Mouse (Mus musculus) hindbrain, embryonic 14.5 days (tissue): ENCODE results near the gene Aldh16a1. TPM values are rescaled to one million over a fixed set of nuclear protein-coding genes. Genes with fewer than 3 reads are reported as not detected.

ENCODE experiments used
- ATAC-seq: fragments of 200-750 bp; cut with Nextera tagmentation; 2 replicates; pipeline ENCODE4 v1.8.0; 2017; ENCODE audit warnings: moderate number of reproducible peaks, mild to moderate bottlenecking, moderate TSS enrichment, moderate library complexity; ENCODE audit not compliant: low FRiP score
- DNase-seq: peaks from one replicate; pipeline ENCODE4 v3.0.0-alpha.2; 2015; ENCODE audit warnings: low spot score
- H3K27ac ChIP-seq: fragments of 300-500 bp; sonication (generic); 2 replicates; pipeline ENCODE4 v1.5.1; 2014; ENCODE audit warnings: mild to moderate bottlenecking, moderate library complexity
- H3K27me3 ChIP-seq: fragments of 300-500 bp; sonication (generic); 2 replicates; pipeline ENCODE4 v1.6.1; 2014; ENCODE audit warnings: mild to moderate bottlenecking, low read length, mixed read lengths; ENCODE audit not compliant: control insufficient read depth, insufficient read depth
- H3K36me3 ChIP-seq: fragments of 300-500 bp; sonication (generic); replicated peaks from 2 replicates; pipeline ENCODE4 v1.6.1; 2014; ENCODE audit not compliant: control insufficient read depth, insufficient read depth
- H3K4me1 ChIP-seq: fragments of 300-500 bp; sonication (generic); replicated peaks from 2 replicates; pipeline ENCODE4 v1.6.1; 2014; ENCODE audit warnings: antibody characterized with exemption, low read length, mixed read lengths; ENCODE audit not compliant: control insufficient read depth, insufficient read depth
- H3K4me2 ChIP-seq: fragments of 300-500 bp; sonication (generic); replicated peaks from 2 replicates; pipeline ENCODE4 v1.6.1; 2014; ENCODE audit warnings: mild to moderate bottlenecking, moderate library complexity
- H3K4me3 ChIP-seq: fragments of 300-500 bp; sonication (generic); replicated peaks from 2 replicates; pipeline ENCODE4 v1.5.1; 2014; ENCODE audit warnings: mild to moderate bottlenecking, low read length
- H3K9ac ChIP-seq: fragments of 300-500 bp; sonication (generic); 2 replicates; pipeline ENCODE4 v1.6.1; 2014
- H3K9me3 ChIP-seq: fragments of 300-500 bp; sonication (generic); 2 replicates; pipeline ENCODE4 v1.6.1; 2016; ENCODE audit warnings: low read length; ENCODE audit not compliant: control insufficient read depth
- WGBS: fragments of 180-500 bp; shearing (Covaris S2); extraction: QIAGEN DNeasy Blood & Tissue Kit; methylation state at CpG from one replicate; pipeline ENCODE4 v1.1.7; 2014; 5-methylcytosine and 5-hydroxymethylcytosine counted together
- polyA plus RNA-seq: library from polyadenylated mRNA; unstranded; fragments of >200 nt; fragmentation: Nextera tagmentation; extraction: Ambion mirVana; gene quantifications from 2 replicates; pipeline ENCODE4 v1.2.1, GENCODE M21; 2014

Gene Aldh16a1
- polyA plus RNA-seq, 1 experiment from 2014 or later, result 21.3 TPM

- 0 out of 2 replicates have a peak, but pooled peaks cover 6% of the 10 kb centered on the region for H3K27me3 ChIP-seq
- DNase-seq (no peak), ATAC-seq (no peak)
- WGBS, result 69% methylated on average over 5 of the region's 5 CpGs
- no peaks in the 10 kb centered on the region for H3K9me3 ChIP-seq
- H3K4me3 ChIP-seq, result no peak overlapping the region
- no peak overlapping the region for H3K27ac ChIP-seq
- H3K9ac ChIP-seq, result no peak overlapping the region
- no peaks in the 10 kb centered on the region for H3K4me1 ChIP-seq
- H3K4me2 ChIP-seq, result no peak overlapping the region
- H3K36me3 ChIP-seq, result no peaks in the 10 kb centered on the region
Observed at GRCm38 (mm10) chr7:45193406-45193805, 39.0 kb upstream of the Aldh16a1 start.

GRCm38 (mm10) chr7:45192585-45193310, 38.4 kb upstream of the Aldh16a1 start:
- no peaks in the 10 kb centered on the region for H3K9me3 ChIP-seq
- H3K4me1 ChIP-seq, result no peaks in the 10 kb centered on the region
- DNase-seq (no peak), ATAC-seq (no peak)
- no peak overlapping the region for H3K4me3 ChIP-seq
- 79% methylated on average over 7 of the region's 7 CpGs for WGBS
- H3K9ac ChIP-seq, result no peak overlapping the region
- H3K36me3 ChIP-seq, result no peaks in the 10 kb centered on the region
- H3K27me3 ChIP-seq, result 0 out of 2 replicates have a peak, but pooled peaks cover 6% of the 10 kb centered on the region
- no peak overlapping the region for H3K4me2 ChIP-seq
- no peak overlapping the region for H3K27ac ChIP-seq

GRCm38 (mm10) chr7:45191803-45192363, 37.5 kb upstream of the Aldh16a1 start:
- H3K4me2 ChIP-seq, result no peak overlapping the region
- ATAC-seq, result no peak
- no peaks in the 10 kb centered on the region for H3K9me3 ChIP-seq
- no peak overlapping the region for H3K9ac ChIP-seq
- no peak for DNase-seq
- 0 out of 2 replicates have a peak, but pooled peaks cover 6% of the 10 kb centered on the region for H3K27me3 ChIP-seq
- no peaks in the 10 kb centered on the region for H3K4me1 ChIP-seq
- 28% methylated on average over 8 of the region's 8 CpGs for WGBS
- no peaks in the 10 kb centered on the region for H3K36me3 ChIP-seq
- H3K27ac ChIP-seq, result no peak overlapping the region
- no peak overlapping the region for H3K4me3 ChIP-seq

- H3K36me3 ChIP-seq, result no peaks in the 10 kb centered on the region
- no peak for DNase-seq
- no peak overlapping the region for H3K9ac ChIP-seq
- no peak for ATAC-seq
- H3K4me2 ChIP-seq, result no peak overlapping the region
- H3K4me3 ChIP-seq, result no peak overlapping the region
- H3K4me1 ChIP-seq, result no peaks in the 10 kb centered on the region
- H3K9me3 ChIP-seq, result no peaks in the 10 kb centered on the region
- 82% methylated on average over 2 of the region's 2 CpGs for WGBS
- no peak overlapping the region for H3K27ac ChIP-seq
- 0 out of 2 replicates have a peak, but pooled peaks cover 6% of the 10 kb centered on the region for H3K27me3 ChIP-seq
Observed at GRCm38 (mm10) chr7:45191161-45191560, 36.8 kb upstream of the Aldh16a1 start.

- Histone ChIP-seq H3K4me1 (no peaks in the 10 kb centered on the region), H3K9ac (no peak overlapping the region), H3K4me2 (no peak overlapping the region), H3K36me3 (no peaks in the 10 kb centered on the region), H3K27ac (no peak overlapping the region), H3K9me3 (no peaks in the 10 kb centered on the region), H3K27me3 (0 out of 2 replicates have a peak, but pooled peaks cover 6% of the 10 kb centered on the region), H3K4me3 (no peak overlapping the region)
- ATAC-seq (no peak), DNase-seq (no peak)
- WGBS, result 91% methylated on average over 6 of the region's 6 CpGs
Observed at GRCm38 (mm10) chr7:45190186-45190585, 35.8 kb upstream of the Aldh16a1 start.

DNA sequence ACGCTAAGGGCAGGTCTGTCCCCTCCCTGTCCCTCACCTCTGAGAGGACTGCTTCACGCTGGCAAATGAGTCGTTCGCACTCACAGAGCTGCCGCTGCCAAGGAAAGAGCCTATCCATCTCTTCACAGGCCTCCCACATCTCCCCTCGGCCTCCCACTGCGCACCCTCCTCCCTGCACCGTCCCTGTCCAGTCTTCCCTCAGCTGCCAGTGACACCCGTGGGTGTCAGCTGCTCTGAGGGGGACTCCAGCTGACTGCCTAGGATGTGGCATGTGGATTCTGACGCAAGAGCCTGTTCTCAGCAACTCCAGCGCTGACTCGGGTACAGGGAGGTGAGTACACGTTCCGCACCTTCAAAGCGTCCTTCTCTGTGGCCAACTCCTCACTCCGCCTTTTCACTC, 35.2 kb upstream of the Aldh16a1 start:
- no peak for ATAC-seq
- no peaks in the 10 kb centered on the region for H3K4me1 ChIP-seq
- WGBS, result 65% methylated on average over 16 of the region's 16 CpGs

DNA sequence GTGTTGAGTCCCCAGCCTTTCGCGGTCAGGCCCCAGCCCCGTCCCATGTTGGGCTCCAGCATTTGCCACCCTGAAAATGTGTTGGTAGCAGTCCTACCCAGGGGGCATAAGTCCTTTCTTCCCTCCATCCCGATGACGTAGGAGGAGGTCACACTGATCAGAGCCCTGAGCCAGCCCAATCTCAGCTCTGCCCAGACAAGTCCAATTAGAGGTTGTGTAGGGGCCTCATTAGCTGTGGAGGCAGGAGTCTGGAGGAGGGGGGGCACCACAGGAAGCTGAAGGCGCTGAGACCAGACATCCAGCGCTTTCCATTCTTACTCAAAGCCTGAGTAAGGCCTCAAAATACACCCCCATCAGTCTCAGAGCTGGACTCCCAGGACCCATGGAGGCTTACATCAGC, 31.5 kb upstream of the Aldh16a1 start:
- H3K9ac ChIP-seq, result no peak overlapping the region
- H3K4me1 ChIP-seq, result peaks cover 4% of the 10 kb centered on the region
- no peaks in the 10 kb centered on the region for H3K9me3 ChIP-seq
- no peaks in the 10 kb centered on the region for H3K36me3 ChIP-seq
- DNase-seq (no peak), ATAC-seq (no peak)
- H3K27me3 ChIP-seq, result peaks cover 47% of the 10 kb centered on the region
- no peak overlapping the region for H3K4me2 ChIP-seq
- no peak overlapping the region for H3K4me3 ChIP-seq
- 65% methylated on average over 7 of the region's 7 CpGs for WGBS
- H3K27ac ChIP-seq, result no peak overlapping the region

More for the DNA sequence above, 35.2 kb upstream of the Aldh16a1 start:
- Histone ChIP-seq H3K36me3 (no peaks in the 10 kb centered on the region), H3K4me2 (no peak overlapping the region), H3K4me3 (no peak overlapping the region), H3K9me3 (no peaks in the 10 kb centered on the region), H3K27me3 (peaks cover 10% of the 10 kb centered on the region), H3K9ac (no peak overlapping the region), H3K27ac (no peak overlapping the region)
- DNase-seq, result no peak

GRCm38 (mm10) chr7:45183672-45184071, 29.3 kb upstream of the Aldh16a1 start:
- whole genome bisulfite sequencing, result 66% methylated on average over 6 of the region's 7 CpGs

DNA sequence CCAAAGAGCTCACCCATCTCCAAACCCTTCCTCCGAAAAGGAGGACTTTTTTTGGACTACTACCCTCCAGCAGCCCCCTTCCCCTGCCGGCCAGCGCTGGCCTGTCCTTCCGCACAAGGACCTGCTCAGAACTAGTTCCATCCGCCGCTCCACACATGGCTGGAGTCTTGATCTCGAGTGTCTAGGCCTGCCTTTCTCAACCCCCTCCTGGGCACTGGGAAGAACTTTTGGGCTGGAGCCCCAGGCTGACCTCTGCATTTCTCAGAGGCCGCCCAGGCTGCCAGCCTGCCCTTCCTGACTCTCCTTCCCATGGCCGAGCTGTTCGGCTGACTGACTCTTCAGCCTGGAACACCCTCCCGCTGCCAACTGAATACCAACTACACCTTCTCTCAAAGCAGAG, 28.2 kb upstream of the Aldh16a1 start:
- Histone ChIP-seq H3K4me3 (peak overlapping the region; percentile 26), H3K9me3 (no peaks in the 10 kb centered on the region), H3K9ac (0 out of 2 replicates have a peak overlapping the region, but pooled peaks have one; percentile 18), H3K4me2 (peak overlapping the region; percentile 56), H3K4me1 (peaks cover 4% of the 10 kb centered on the region), H3K36me3 (no peaks in the 10 kb centered on the region), H3K27ac (no peak overlapping the region), H3K27me3 (peaks cover 75% of the 10 kb centered on the region)
- no peak for ATAC-seq
- WGBS, result 16% methylated on average over 11 of the region's 11 CpGs
- no peak for DNase-seq

More at GRCm38 (mm10) chr7:45183672-45184071, 29.3 kb upstream of the Aldh16a1 start:
- no peaks in the 10 kb centered on the region for H3K9me3 ChIP-seq
- no peak overlapping the region for H3K27ac ChIP-seq
- ATAC-seq, result no peak
- no peak overlapping the region for H3K4me3 ChIP-seq
- peaks cover 64% of the 10 kb centered on the region for H3K27me3 ChIP-seq
- DNase-seq, result no peak
- H3K9ac ChIP-seq, result no peak overlapping the region
- H3K4me2 ChIP-seq, result no peak overlapping the region
- peaks cover 4% of the 10 kb centered on the region for H3K4me1 ChIP-seq
- no peaks in the 10 kb centered on the region for H3K36me3 ChIP-seq
